Mouse (Mus musculus): Measurements from ENCODE around the gene Cpped1. TPM values are rescaled to one million over a fixed set of nuclear protein-coding genes. Genes with fewer than 3 reads are reported as not detected.

Cpped1 gene
- polyA plus RNA-seq, 1 experiment: 34.9 TPM

DNA sequence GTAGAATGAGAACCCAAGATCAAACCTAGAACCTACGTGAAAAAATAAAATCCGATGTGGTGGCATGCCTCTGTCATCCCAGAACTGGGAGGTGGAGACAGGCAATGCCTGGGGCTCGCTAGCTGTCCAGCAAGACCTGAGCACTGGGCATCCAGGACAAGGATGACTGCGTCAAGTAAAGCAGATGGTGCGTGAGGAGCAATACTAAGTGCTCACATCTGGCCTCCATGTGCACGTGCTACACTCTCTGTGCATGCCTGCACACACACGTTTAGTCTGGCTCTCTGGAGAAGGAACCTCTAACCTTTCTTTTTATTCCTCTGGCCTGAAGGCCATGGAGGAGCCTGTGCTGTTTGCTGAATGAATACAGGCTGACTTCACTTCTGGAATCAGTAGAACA, 88.5 kb downstream of the Cpped1 start:
- no peak for TF ChIP-seq USF1 (IDR thresholded peaks at IDR 0.05; ENCODE audit: low read depth)
- H3K79me3 ChIP-seq (ENCODE audit: low read depth): no peaks in the 10 kb centered on the region
- no peaks in the 10 kb centered on the region for H3K27me3 ChIP-seq (ENCODE audit: control insufficient read depth, insufficient read depth, insufficient read length)
- H3K4me3 ChIP-seq (ENCODE audit: insufficient read depth, poor library complexity, severe bottlenecking): no peak overlapping the region
- H3K36me3 ChIP-seq (ENCODE audit: control insufficient read depth, insufficient read depth): no peaks in the 10 kb centered on the region
- H3ac ChIP-seq (ENCODE audit: control insufficient read depth, insufficient read length, low read depth): no peak overlapping the region
- no peaks in the 10 kb centered on the region for H3K79me2 ChIP-seq (ENCODE audit: control insufficient read depth, insufficient read depth)

DNA sequence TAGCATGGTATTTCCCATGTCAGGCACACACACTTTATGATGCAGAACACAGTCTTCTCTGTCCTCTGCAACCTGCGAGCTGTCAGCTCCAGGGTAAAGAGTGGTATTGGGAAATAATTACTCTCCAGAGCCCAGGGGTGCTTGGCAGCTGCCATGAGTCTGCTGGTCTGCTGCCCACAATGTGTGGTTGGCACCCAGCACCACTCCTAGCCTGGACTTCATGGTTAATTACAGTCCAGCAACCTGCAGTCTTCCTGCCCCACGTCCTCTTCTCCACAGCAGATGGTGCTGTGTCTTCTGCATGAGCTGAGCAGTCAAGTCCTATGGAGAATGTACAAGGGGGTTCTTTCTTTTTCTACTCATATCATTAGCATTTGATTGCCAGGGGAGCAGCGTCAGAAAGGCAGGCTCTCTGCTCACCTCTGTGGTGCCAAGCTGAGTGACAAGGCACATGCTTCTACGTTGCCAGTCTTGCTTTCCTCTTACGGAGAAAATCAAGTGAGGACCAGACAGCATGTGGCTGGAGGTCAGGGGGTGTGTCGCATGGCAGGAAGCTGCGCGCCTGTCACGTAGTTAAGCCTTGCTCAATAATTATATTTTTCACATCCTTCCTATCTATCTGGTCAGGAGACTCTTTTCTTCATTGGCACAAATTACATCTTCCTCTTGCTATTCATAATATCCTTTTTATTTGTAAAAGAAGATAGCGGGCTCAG, 94.2 kb downstream of the Cpped1 start:
- TF ChIP-seq CEBPB (IDR thresholded peaks at IDR 0.05; ENCODE audit: low read depth) (peak; percentile 3), MYOG (IDR thresholded peaks at IDR 0.05; ENCODE audit: control insufficient read depth, extremely low read depth, insufficient read length) (no peak)
- Histone ChIP-seq H3K4me3 (ENCODE audit: insufficient read depth, poor library complexity, severe bottlenecking) (no peak overlapping the region), H3K79me3 (ENCODE audit: low read depth) (no peaks in the 10 kb centered on the region), H3K36me3 (ENCODE audit: control insufficient read depth, insufficient read depth) (peaks cover 4% of the 10 kb centered on the region), H3K27me3 (ENCODE audit: control insufficient read depth, insufficient read depth, insufficient read length) (no peaks in the 10 kb centered on the region), H3ac (ENCODE audit: control insufficient read depth, insufficient read length, low read depth) (no peak overlapping the region), H3K79me2 (ENCODE audit: control insufficient read depth, insufficient read depth) (no peaks in the 10 kb centered on the region)

DNA sequence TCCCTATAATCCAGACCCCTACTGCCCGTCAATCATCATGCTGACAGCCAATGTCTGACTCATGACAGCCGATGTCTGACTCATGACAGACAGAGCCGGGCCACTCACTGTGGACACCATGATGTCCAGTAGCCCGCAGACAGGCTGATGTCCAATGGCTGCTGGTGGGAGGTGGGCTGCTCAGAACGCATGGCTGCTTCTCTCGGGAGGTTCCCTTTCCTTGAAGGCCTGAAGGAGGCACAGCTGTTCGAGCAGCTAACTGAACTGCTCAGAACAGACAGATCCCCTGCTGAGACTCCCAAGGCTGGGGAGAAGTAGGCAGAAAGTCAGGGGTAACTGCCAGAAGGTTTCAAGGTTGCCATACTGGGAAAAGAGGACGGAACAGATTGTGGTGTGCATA, 97.1 kb downstream of the Cpped1 start:
- H3ac ChIP-seq (ENCODE audit: control insufficient read depth, insufficient read length, low read depth): no peak overlapping the region
- H3K79me2 ChIP-seq (ENCODE audit: control insufficient read depth, insufficient read depth): no peaks in the 10 kb centered on the region
- TF ChIP-seq MAX (IDR thresholded peaks at IDR 0.05): no peak
- no peak for TF ChIP-seq CTCF (IDR thresholded peaks at IDR 0.05; ENCODE audit: control insufficient read depth, insufficient read depth, insufficient read length)
- TF ChIP-seq CEBPB (IDR thresholded peaks at IDR 0.05; ENCODE audit: low read depth): no peak
- TF ChIP-seq MYOD1 (IDR thresholded peaks at IDR 0.05; ENCODE audit: control insufficient read depth, insufficient read length, low read depth): no peak
- TF ChIP-seq MYOG (IDR thresholded peaks at IDR 0.05; ENCODE audit: control insufficient read depth, extremely low read depth, insufficient read length): no peak
- no peak for TF ChIP-seq FOSL1 (IDR thresholded peaks at IDR 0.05; ENCODE audit: insufficient read depth, low read length, poor library complexity, severe bottlenecking)
- TF ChIP-seq USF1 (IDR thresholded peaks at IDR 0.05; ENCODE audit: low read depth): no peak
- H3K36me3 ChIP-seq (ENCODE audit: control insufficient read depth, insufficient read depth): peaks cover 4% of the 10 kb centered on the region
- H3K4me3 ChIP-seq (ENCODE audit: insufficient read depth, poor library complexity, severe bottlenecking): no peak overlapping the region
- no peaks in the 10 kb centered on the region for H3K79me3 ChIP-seq (ENCODE audit: low read depth)
- no peaks in the 10 kb centered on the region for H3K27me3 ChIP-seq (ENCODE audit: control insufficient read depth, insufficient read depth, insufficient read length)

DNA sequence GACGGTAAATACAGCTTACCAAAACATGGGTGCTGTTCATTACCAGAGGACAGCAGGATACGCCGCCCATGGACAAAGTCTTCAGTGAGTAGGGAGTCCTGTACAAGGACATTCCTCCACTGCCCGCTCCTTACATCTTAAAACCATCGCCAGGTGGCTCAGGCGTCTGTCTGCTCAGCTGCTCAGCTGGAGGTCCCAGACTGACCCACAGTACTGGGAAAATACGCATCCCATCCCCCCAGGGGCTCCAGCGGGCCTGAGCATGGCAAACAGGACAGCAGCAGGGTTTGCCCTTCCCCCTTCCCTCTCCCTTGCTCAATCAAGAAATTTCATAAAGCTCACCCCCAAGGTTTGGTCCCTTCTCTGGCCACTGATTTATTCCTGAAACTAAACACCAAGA, 99.6 kb downstream of the Cpped1 start:
- H3K79me2 ChIP-seq (ENCODE audit: control insufficient read depth, insufficient read depth): no peaks in the 10 kb centered on the region
- no peak for TF ChIP-seq MAX (IDR thresholded peaks at IDR 0.05)
- no peak for TF ChIP-seq MYOD1 (IDR thresholded peaks at IDR 0.05; ENCODE audit: control insufficient read depth, insufficient read length, low read depth)
- no peak for TF ChIP-seq FOSL1 (IDR thresholded peaks at IDR 0.05; ENCODE audit: insufficient read depth, low read length, poor library complexity, severe bottlenecking)
- no peaks in the 10 kb centered on the region for H3K27me3 ChIP-seq (ENCODE audit: control insufficient read depth, insufficient read depth, insufficient read length)
- H3K4me3 ChIP-seq (ENCODE audit: insufficient read depth, poor library complexity, severe bottlenecking): no peak overlapping the region
- no peak overlapping the region for H3ac ChIP-seq (ENCODE audit: control insufficient read depth, insufficient read length, low read depth)
- H3K36me3 ChIP-seq (ENCODE audit: control insufficient read depth, insufficient read depth): peaks cover 1% of the 10 kb centered on the region
- no peaks in the 10 kb centered on the region for H3K79me3 ChIP-seq (ENCODE audit: low read depth)

DNA sequence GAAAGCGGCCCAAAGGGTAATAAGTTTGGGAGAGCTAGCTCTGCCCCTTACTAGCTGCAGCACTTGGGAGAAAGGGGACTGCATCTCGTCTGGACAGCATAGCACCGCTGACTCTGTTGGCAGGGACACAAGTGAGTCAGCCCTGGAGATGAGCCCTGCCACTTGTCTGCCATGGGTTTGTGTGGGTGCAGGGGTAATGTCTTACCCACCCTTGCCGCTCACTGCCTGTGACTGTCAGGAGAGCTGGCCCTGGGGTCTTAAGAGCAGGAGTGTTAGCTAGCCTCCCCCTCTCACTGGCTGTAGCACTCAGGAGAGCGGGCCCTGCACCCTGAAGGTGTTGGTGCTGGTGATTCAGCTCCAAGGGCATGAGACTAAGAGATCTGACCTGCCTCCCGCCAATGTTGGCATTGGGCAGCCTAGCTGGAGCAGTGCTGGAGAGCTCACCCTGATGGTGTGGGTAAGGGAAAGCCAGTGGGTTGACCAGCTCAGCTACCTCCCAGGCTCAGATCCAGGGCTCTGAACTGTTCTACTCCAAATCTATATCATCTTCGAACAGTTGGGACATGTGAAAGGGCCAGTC, 107.2 kb downstream of the Cpped1 start:
- Histone ChIP-seq H3K27me3 (ENCODE audit: control insufficient read depth, insufficient read depth, insufficient read length) (no peaks in the 10 kb centered on the region), H3K36me3 (ENCODE audit: control insufficient read depth, insufficient read depth) (peaks cover 5% of the 10 kb centered on the region), H3K79me2 (ENCODE audit: control insufficient read depth, insufficient read depth) (no peaks in the 10 kb centered on the region), H3K79me3 (ENCODE audit: low read depth) (no peaks in the 10 kb centered on the region), H3K4me3 (ENCODE audit: insufficient read depth, poor library complexity, severe bottlenecking) (no peak overlapping the region), H3ac (ENCODE audit: control insufficient read depth, insufficient read length, low read depth) (no peak overlapping the region)
- TF ChIP-seq MYOG (IDR thresholded peaks at IDR 0.05; ENCODE audit: control insufficient read depth, extremely low read depth, insufficient read length) (no peak), CTCF (IDR thresholded peaks at IDR 0.05; ENCODE audit: control insufficient read depth, insufficient read depth, insufficient read length) (no peak)

DNA sequence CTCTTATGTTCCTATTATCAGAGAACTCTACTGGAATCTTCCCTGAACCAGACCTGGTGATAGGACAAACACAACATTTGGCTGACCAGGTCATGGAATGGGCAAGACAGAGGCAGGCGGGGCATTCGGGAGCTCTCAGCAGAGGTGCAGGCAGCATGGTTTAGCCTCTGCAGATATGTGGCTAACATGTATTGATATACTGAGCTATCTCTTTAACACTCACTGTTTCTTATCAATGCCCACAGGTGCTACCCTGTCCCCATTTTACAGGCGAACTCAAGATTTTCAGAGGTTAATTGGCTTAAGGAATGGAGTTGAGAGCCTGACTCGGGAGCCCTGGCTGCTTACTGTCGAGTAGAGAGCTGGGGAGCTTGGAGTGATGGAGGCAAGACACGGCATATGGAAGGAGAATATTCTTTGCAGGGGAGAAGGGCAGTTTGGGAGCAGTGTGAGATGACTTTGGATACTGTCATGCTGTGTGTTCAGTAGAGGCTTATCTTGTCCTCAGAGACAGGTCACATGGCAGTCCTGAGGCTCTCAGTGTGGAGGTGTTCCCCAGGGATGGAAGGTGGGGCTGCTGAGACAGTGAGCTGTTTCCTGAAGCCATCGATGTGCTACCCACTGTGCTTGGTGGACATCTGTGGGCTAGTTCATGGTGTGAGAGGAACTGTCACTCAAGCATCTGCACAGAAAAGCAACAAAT, 113.3 kb downstream of the Cpped1 start:
- no peaks in the 10 kb centered on the region for H3K79me2 ChIP-seq (ENCODE audit: control insufficient read depth, insufficient read depth)
- no peaks in the 10 kb centered on the region for H3K27me3 ChIP-seq (ENCODE audit: control insufficient read depth, insufficient read depth, insufficient read length)
- no peak for TF ChIP-seq MYOD1 (IDR thresholded peaks at IDR 0.05; ENCODE audit: control insufficient read depth, insufficient read length, low read depth)
- TF ChIP-seq FOSL1 (IDR thresholded peaks at IDR 0.05; ENCODE audit: insufficient read depth, low read length, poor library complexity, severe bottlenecking): no peak
- TF ChIP-seq CEBPB (IDR thresholded peaks at IDR 0.05; ENCODE audit: low read depth): no peak
- TF ChIP-seq CTCF (IDR thresholded peaks at IDR 0.05; ENCODE audit: control insufficient read depth, insufficient read depth, insufficient read length): no peak
- TF ChIP-seq USF1 (IDR thresholded peaks at IDR 0.05; ENCODE audit: low read depth): no peak
- no peak for TF ChIP-seq MYOG (IDR thresholded peaks at IDR 0.05; ENCODE audit: control insufficient read depth, extremely low read depth, insufficient read length)
- H3ac ChIP-seq (ENCODE audit: control insufficient read depth, insufficient read length, low read depth): no peak overlapping the region
- no peaks in the 10 kb centered on the region for H3K79me3 ChIP-seq (ENCODE audit: low read depth)
- H3K36me3 ChIP-seq (ENCODE audit: control insufficient read depth, insufficient read depth): no peaks in the 10 kb centered on the region
- H3K4me3 ChIP-seq (ENCODE audit: insufficient read depth, poor library complexity, severe bottlenecking): no peak overlapping the region
